Mouse (Mus musculus): ENCODE data around the gene Amigo1. TPM values are rescaled to one million over a fixed set of nuclear protein-coding genes. Genes with fewer than 3 reads are reported as not detected.

The Amigo1 gene
- polyA plus RNA-seq, 1 experiment from 2014 or later = 3.4 TPM

DNA sequence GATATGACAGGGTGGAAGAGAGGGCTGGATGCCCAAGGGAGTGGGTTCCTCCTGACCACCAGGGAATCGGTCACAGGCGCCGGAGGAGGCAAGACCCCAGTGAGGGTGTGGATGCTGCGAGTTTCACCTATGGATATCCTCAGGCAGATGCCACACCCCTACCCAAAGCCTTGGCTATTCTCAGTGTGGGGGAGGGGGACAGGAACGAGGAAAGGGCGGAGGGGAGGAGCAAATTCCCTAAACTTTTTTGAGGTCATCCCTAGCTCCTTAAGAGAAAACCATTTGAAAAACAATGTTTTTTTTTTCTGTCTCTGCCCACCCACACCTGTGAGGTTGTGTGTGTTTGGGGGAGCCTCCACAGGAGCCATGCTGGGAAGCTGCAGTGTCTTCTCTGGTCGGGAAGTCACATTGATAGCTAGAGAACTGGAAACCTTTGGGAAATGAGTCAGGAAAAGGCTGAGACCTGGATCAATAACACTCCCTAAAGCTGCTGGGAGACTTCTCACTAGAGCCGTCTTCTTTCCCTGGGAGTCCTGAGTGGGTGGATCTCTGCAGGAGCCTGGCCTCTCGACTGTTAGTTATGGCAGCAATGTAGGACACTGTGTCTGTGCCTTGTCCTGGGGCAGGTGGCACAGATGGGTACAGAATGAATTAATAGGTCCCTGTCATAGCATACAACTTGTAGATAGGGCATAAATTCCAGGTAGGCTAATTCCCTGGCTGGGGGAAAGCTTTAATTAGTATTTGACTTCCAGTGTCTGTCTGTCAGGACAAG, 2.8 kb downstream of the Amigo1 start:
- Histone ChIP-seq H3K4me1 (peaks cover 30% of the 10 kb centered on the region), H3K36me3 (replicated peaks) (peaks cover 16% of the 10 kb centered on the region), H3K9me3 (no peaks in the 10 kb centered on the region), H3K27ac (no peak overlapping the region), H3K4me3 (no peak overlapping the region), H3K27me3 (ENCODE audit: poor library complexity, severe bottlenecking) (peaks cover 38% of the 10 kb centered on the region)
- no peak for DNase-seq (ENCODE audit: extremely low spot score, low spot score)
- WGBS = 76% methylated on average over 9 of the region's 9 CpGs

DNA sequence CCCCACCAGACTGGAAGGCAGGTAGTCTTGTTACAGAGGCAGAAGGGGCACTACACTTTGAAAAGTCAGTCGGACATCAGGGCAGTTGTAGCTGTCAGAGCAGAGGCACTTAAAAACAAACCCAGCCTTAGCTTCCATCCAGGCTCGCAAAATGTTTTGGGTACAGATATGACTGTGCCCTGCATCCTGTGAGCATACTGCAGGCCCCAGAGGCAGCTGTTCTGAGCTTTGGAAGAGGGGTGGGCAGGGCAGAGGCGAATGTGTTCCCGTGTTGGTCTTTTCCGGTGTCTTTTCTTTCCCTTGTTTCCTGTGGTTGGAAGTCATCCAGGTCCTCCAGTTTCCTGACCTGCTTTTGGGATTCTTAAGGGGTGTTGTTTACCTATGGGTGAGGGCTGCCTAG, 3.8 kb downstream of the Amigo1 start:
- Histone ChIP-seq H3K27ac (no peak overlapping the region), H3K9me3 (no peaks in the 10 kb centered on the region), H3K4me1 (peaks cover 30% of the 10 kb centered on the region), H3K27me3 (ENCODE audit: poor library complexity, severe bottlenecking) (peaks cover 31% of the 10 kb centered on the region), H3K4me3 (no peak overlapping the region), H3K36me3 (replicated peaks) (peaks cover 16% of the 10 kb centered on the region)
- no peak for DNase-seq (ENCODE audit: extremely low spot score, low spot score)
- 81% methylated on average over 5 of the region's 5 CpGs for WGBS

DNA sequence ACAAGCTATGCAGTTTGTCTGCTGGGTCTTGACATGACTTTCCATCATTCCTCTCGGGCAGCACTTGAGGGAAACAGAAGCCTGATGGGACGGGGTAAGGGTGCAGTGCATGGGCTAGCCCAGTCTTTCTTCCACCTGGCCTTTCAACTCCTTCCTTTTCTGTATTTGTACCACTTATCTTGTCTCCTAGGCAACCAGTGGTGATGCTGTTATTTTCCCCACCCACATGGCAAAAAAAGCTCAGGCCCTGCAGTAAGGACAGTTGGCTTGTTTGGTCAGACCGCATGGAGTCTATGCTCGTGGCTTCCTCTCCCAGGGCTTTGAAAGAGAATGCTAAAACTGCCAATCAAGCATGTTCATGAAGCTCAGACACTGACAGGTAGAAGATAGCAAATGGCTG, 7.6 kb downstream of the Amigo1 start:
- peaks cover 26% of the 10 kb centered on the region for H3K4me1 ChIP-seq
- H3K9me3 ChIP-seq = no peaks in the 10 kb centered on the region
- H3K36me3 ChIP-seq (replicated peaks) = peaks cover 14% of the 10 kb centered on the region
- no peak overlapping the region for H3K27ac ChIP-seq
- H3K4me3 ChIP-seq = no peak overlapping the region
- 88% methylated on average over 4 of the region's 4 CpGs for WGBS
- no peak for DNase-seq (ENCODE audit: extremely low spot score, low spot score)
- H3K27me3 ChIP-seq (ENCODE audit: poor library complexity, severe bottlenecking) = peaks cover under 1% of the 10 kb centered on the region; the same call in 1 of the 2 replicates

GRCm38 (mm10) chr3:108195287-108195686, 9.2 kb downstream of the Amigo1 start:
- Histone ChIP-seq H3K9me3 (no peaks in the 10 kb centered on the region), H3K27ac (no peak overlapping the region), H3K4me3 (no peak overlapping the region), H3K4me1 (peaks cover 33% of the 10 kb centered on the region), H3K27me3 (ENCODE audit: poor library complexity, severe bottlenecking) (no peaks in the 10 kb centered on the region), H3K36me3 (replicated peaks) (peaks cover 17% of the 10 kb centered on the region)
- DNase-seq (ENCODE audit: extremely low spot score, low spot score) = no peak
- WGBS = 88% methylated on average over 4 of the region's 4 CpGs

DNA sequence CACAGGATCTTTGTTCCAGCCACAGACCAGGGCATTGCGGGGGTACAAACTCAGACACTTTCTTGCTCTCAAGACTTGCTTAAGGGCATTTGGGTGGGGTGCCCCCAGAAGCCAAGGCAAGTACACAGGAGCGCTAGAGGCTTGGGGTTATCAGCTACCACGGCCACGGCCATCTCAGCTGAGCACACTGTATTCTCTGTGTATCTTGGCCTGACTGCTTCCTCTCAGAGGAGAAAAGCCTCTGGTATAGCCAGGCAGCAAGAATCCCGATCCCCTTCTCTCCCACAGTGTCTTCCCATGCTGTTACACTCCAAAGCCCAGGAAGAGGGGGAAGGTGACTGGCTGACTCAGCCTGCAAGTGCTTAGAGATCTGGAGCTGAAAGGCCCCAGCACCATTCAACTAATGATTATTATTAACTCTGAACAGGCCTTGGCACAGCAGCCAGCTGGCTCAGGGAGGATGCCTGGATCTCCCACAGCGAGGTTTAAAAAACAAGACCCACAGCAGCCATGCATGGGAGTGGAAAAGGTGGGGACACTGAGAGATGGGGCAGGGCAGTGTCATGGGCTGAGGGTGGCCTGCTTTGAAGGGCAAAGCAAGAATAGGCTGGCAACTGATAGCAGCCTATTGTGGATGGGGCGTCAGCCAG, 9.9 kb downstream of the Amigo1 start:
- Histone ChIP-seq H3K4me3 (no peak overlapping the region), H3K9me3 (no peaks in the 10 kb centered on the region), H3K36me3 (replicated peaks) (peaks cover 16% of the 10 kb centered on the region), H3K4me1 (peaks cover 41% of the 10 kb centered on the region), H3K27ac (peak overlapping the region; percentile 40; the same call in 1 of the 2 replicates), H3K27me3 (ENCODE audit: poor library complexity, severe bottlenecking) (no peaks in the 10 kb centered on the region)
- DNase-seq (ENCODE audit: extremely low spot score, low spot score) = no peak
- whole genome bisulfite sequencing = 84% methylated on average over 7 of the region's 7 CpGs

- DNase-seq (ENCODE audit: extremely low spot score, low spot score) = no peak
- H3K27me3 ChIP-seq (ENCODE audit: poor library complexity, severe bottlenecking) = no peaks in the 10 kb centered on the region
- H3K36me3 ChIP-seq (replicated peaks) = peaks cover 23% of the 10 kb centered on the region
- H3K4me3 ChIP-seq = peak overlapping the region; percentile 14
- WGBS = 24% methylated on average over 14 of the region's 14 CpGs
- H3K4me1 ChIP-seq = peaks cover 48% of the 10 kb centered on the region
- peak overlapping the region; percentile 68 for H3K27ac ChIP-seq
- no peaks in the 10 kb centered on the region for H3K9me3 ChIP-seq
Observed at GRCm38 (mm10) chr3:108197066-108197497, 10.9 kb downstream of the Amigo1 start.

GRCm38 (mm10) chr3:108199231-108199630, 13.1 kb downstream of the Amigo1 start:
- no peak for DNase-seq (ENCODE audit: extremely low spot score, low spot score)
- WGBS = 96% methylated on average over 6 of the region's 6 CpGs
- H3K4me1 ChIP-seq = peaks cover 62% of the 10 kb centered on the region
- H3K27ac ChIP-seq = no peak overlapping the region
- H3K4me3 ChIP-seq = no peak overlapping the region
- H3K36me3 ChIP-seq (replicated peaks) = peaks cover 44% of the 10 kb centered on the region
- H3K9me3 ChIP-seq = no peaks in the 10 kb centered on the region
- H3K27me3 ChIP-seq (ENCODE audit: poor library complexity, severe bottlenecking) = no peaks in the 10 kb centered on the region

- no peaks in the 10 kb centered on the region for H3K9me3 ChIP-seq
- H3K27me3 ChIP-seq (ENCODE audit: poor library complexity, severe bottlenecking) = no peaks in the 10 kb centered on the region
- WGBS = 3% methylated on average over 44 of the region's 44 CpGs
- DNase-seq (ENCODE audit: extremely low spot score, low spot score) = peak; percentile 93
- H3K4me3 ChIP-seq = peak within 1 kb of the TSS; percentile 76
- H3K36me3 ChIP-seq (replicated peaks) = peaks cover 58% of the 10 kb centered on the region
- peak within 1 kb of the TSS; percentile 89 for H3K27ac ChIP-seq
- peaks cover 64% of the 10 kb centered on the region for H3K4me1 ChIP-seq
Observed at GRCm38 (mm10) chr3:108200329-108201323, 14.5 kb downstream of the Amigo1 start, which contains the start of gene Cyb561d1. Cyb561d1 (minus strand) TSS chr3:108201212.

GRCm38 (mm10) chr3:108202506-108202905, 16.4 kb downstream of the Amigo1 start:
- H3K4me1 ChIP-seq = peaks cover 45% of the 10 kb centered on the region
- no peak overlapping the region for H3K27ac ChIP-seq
- no peaks in the 10 kb centered on the region for H3K9me3 ChIP-seq
- no peak overlapping the region for H3K4me3 ChIP-seq
- H3K27me3 ChIP-seq (ENCODE audit: poor library complexity, severe bottlenecking) = no peaks in the 10 kb centered on the region
- DNase-seq (ENCODE audit: extremely low spot score, low spot score) = no peak
- H3K36me3 ChIP-seq (replicated peaks) = peaks cover 77% of the 10 kb centered on the region

GRCm38 (mm10) chr3:108203212-108203611, 17.1 kb downstream of the Amigo1 start:
- Histone ChIP-seq H3K4me3 (no peak overlapping the region), H3K4me1 (peaks cover 43% of the 10 kb centered on the region), H3K36me3 (replicated peaks) (peaks cover 80% of the 10 kb centered on the region), H3K9me3 (no peaks in the 10 kb centered on the region), H3K27ac (no peak overlapping the region), H3K27me3 (ENCODE audit: poor library complexity, severe bottlenecking) (no peaks in the 10 kb centered on the region)
- 96% methylated on average over 13 of the region's 13 CpGs for WGBS
- no peak for DNase-seq (ENCODE audit: extremely low spot score, low spot score)

DNA sequence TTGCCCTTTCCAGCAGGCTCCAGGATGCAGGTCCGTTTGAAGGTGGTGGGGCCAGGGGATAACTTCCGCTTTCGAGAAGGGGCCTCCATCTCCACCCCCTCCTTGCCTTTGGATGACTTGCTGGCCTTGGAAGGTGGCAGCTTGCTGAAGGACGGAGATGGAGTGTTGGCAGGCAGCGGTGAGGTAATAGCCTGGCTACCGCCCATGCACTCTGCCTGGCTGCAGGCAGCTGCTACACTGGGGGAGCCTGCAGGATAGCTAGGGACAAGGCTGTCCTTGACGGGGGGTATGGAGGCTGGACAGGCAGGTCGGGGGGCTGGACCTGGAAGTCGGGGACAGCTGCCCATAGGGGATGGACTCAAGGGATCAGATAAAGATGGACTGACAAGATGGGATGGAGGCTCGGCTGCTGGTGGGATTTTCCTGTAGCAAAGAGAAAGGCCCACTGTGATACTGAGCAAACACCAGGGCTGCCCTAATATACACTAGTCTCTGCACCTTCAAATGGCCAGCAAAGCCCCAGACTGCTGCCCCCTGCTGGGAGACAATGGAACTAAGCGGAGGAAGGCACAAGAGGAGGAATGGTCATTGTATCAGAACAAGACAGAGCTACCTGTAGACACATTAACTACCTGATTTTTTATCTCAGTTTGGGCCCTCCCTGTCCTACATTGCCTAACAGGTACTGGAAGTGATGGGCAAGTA, 17.6 kb downstream of the Amigo1 start:
- H3K27ac ChIP-seq = peak overlapping the region; percentile 44; the same call in 1 of the 2 replicates
- no peaks in the 10 kb centered on the region for H3K27me3 ChIP-seq (ENCODE audit: poor library complexity, severe bottlenecking)
- WGBS = 85% methylated on average over 11 of the region's 11 CpGs
- peak; percentile 82 for DNase-seq (ENCODE audit: extremely low spot score, low spot score)
- H3K9me3 ChIP-seq = no peaks in the 10 kb centered on the region
- peaks cover 78% of the 10 kb centered on the region for H3K36me3 ChIP-seq (replicated peaks)
- no peak overlapping the region for H3K4me3 ChIP-seq
- H3K4me1 ChIP-seq = peaks cover 49% of the 10 kb centered on the region

DNA sequence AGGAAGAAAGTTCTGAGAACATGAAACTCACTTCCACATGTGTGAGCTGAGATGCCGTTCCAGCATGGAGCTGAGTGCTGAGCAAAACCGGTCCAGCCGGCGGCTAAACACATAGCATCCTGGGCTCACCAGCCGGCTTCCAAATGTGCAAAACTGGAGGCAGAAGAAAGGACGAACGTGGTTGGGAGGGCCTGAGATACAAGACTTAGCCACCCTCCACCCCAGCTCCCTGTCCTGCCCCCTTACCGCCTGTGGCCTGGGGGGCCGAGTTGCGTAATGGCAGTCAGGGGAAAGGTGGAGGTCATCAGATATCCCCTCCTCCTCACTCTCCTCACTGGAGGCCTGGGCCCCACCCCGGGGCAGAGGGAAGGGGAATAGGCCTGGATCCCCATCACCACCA, 18.3 kb downstream of the Amigo1 start:
- Histone ChIP-seq H3K36me3 (replicated peaks) (peaks cover 71% of the 10 kb centered on the region), H3K4me1 (peaks cover 53% of the 10 kb centered on the region), H3K27ac (0 out of 2 replicates have a peak overlapping the region, but pooled peaks have one; percentile 15), H3K9me3 (no peaks in the 10 kb centered on the region), H3K27me3 (ENCODE audit: poor library complexity, severe bottlenecking) (no peaks in the 10 kb centered on the region), H3K4me3 (no peak overlapping the region)
- no peak for DNase-seq (ENCODE audit: extremely low spot score, low spot score)
- 91% methylated on average over 11 of the region's 11 CpGs for WGBS
